ENCODE assay signal across 9 mouse cellular contexts in the genomic region with DNA sequence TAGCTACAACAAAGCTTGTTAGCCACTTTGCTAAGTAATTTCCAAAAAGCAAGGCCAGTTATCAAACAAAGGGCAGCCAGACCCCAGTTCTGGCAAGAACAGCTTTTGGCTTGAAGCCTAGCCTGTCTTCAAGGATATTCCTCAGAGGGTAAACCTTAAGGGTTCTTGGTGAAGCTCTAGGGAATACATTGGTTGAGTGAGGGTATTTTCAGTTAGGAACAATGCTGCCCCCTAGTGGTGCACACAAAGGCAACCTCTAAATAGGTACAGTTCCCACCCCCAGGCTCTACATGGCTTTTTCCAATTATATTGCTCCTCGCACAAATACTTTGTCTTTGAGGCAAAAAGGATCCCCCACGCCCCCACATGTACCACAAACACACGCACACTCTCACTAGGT. TPM values are rescaled to one million over a fixed set of nuclear protein-coding genes. Genes with fewer than 3 reads are reported as not detected.
A peak's percentile ranks its signal among the peaks of the same experiment; 100 is the strongest.
DNase-seq lines count a peak whose midpoint lies in the region; ATAC-seq lines count a peak whose summit lies in the region.
"Had no signal": no experiment of that assay in that cellular context is flagged by ENCODE, and none has a peak within 500 bp of the region (broad histone marks: within the 10 kb centered on the region; RNA-seq: fewer than 3 reads in every experiment).

No protein-coding gene starts in this region.

- no peak overlapping the region for H3K4me3 ChIP-seq in embryonic facial prominence, embryonic 14.5 days (ENCODE audit: low read depth, low read length)
- H3K4me3 ChIP-seq in liver, embryonic 12.5 days, result no peak overlapping the region
- H3K4me3 ChIP-seq: limb, embryonic 15.5 days had no signal

- no peaks in the 10 kb centered on the region for H3K27me3 ChIP-seq in embryonic facial prominence, embryonic 14.5 days (replicated peaks; ENCODE audit: control insufficient read depth, insufficient read depth, low read length)
- H3K27me3 ChIP-seq in liver, embryonic 12.5 days (replicated peaks), result no peaks in the 10 kb centered on the region
- H3K27me3 ChIP-seq: limb, embryonic 15.5 days had no signal

- no peak for ATAC-seq in cerebellum, adult (ENCODE audit: insufficient number of reproducible peaks, low FRiP score, low TSS enrichment)
- ATAC-seq in embryonic facial prominence, embryonic 14.5 days (ENCODE audit: low read depth), result no peak
- 0 out of 2 replicates have a peak, but pooled peaks have one; percentile 33 for ATAC-seq in liver, embryonic 12.5 days

- H3K9me3 ChIP-seq in embryonic facial prominence, embryonic 14.5 days (ENCODE audit: control insufficient read depth, low read length), result no peaks in the 10 kb centered on the region
- no peaks in the 10 kb centered on the region for H3K9me3 ChIP-seq in liver, embryonic 12.5 days (replicated peaks)
- H3K9me3 ChIP-seq: limb, embryonic 15.5 days had no signal

- H3K36me3 ChIP-seq in embryonic facial prominence, embryonic 14.5 days (ENCODE audit: control insufficient read depth, insufficient read depth, low read length), result peaks cover 44% of the 10 kb centered on the region
- peaks cover 49% of the 10 kb centered on the region for H3K36me3 ChIP-seq in liver, embryonic 12.5 days

- H3K4me1 ChIP-seq in embryonic facial prominence, embryonic 14.5 days (ENCODE audit: control insufficient read depth, insufficient read depth, low read length), result no peaks in the 10 kb centered on the region
- no peaks in the 10 kb centered on the region for H3K4me1 ChIP-seq in liver, embryonic 12.5 days
- H3K4me1 ChIP-seq: limb, embryonic 15.5 days had no signal

- no peak overlapping the region for H3K9ac ChIP-seq in embryonic facial prominence, embryonic 14.5 days (ENCODE audit: low read depth, low read length)
- no peak overlapping the region for H3K9ac ChIP-seq in liver, embryonic 12.5 days
- H3K9ac ChIP-seq: limb, embryonic 15.5 days had no signal

- H3K4me2 ChIP-seq in embryonic facial prominence, embryonic 14.5 days (ENCODE audit: low read depth, low read length), result no peak overlapping the region
- H3K4me2 ChIP-seq in liver, embryonic 12.5 days, result no peak overlapping the region
- H3K4me2 ChIP-seq: limb, embryonic 15.5 days had no signal

- DNase-seq in cerebellum, adult 11 months, result peak; percentile 47
- DNase-seq in B cell, adult 2 months, result peak; percentile 72 to 76
- peak; percentile 82 for DNase-seq in adrenal gland, postnatal 14 days
- peak; percentile 77 for DNase-seq in embryonic facial prominence, embryonic 14.5 days (ENCODE audit: low spot score)
- DNase-seq in kidney, adult 9 months, result peak; percentile 62
- DNase-seq in right cerebral cortex, adult 18-20 months, result peak; percentile 71

- H3K27ac ChIP-seq in embryonic facial prominence, embryonic 14.5 days (replicated peaks; ENCODE audit: low read depth, low read length), result no peak overlapping the region
- H3K27ac ChIP-seq in liver, embryonic 12.5 days, result no peak overlapping the region
- H3K27ac ChIP-seq: limb, embryonic 15.5 days had no signal

- 33% methylated on average over 3 of the region's 3 CpGs for WGBS in embryonic facial prominence, embryonic 14.5 days
- WGBS in liver, embryonic 12.5 days (ENCODE audit: insufficient replicate concordance), result 29% methylated on average over 3 of the region's 3 CpGs

RNA-seq across cellular contexts. Expression of a gene that starts 2.3 kb away (rescaled TPM):
- 1.5 and 3.0 TPM in 2 replicates for total RNA-seq in adrenal gland, postnatal 14 days (2021)
- polyA plus RNA-seq in embryonic facial prominence, embryonic 14.5 days (2014; fragmentation: Nextera tagmentation; extraction: Ambion mirVana), result 1.5 and 2.4 TPM in 2 replicates
- polyA plus RNA-seq in liver, embryonic 12.5 days (2016; fragmentation: Nextera tagmentation; extraction: Ambion mirVana), result 0.61 and 0.83 TPM in 2 replicates

RNA-seq across cellular contexts. Expression of a gene that starts 16.1 kb away (rescaled TPM):
- total RNA-seq in adrenal gland, postnatal 14 days (2021), result not detected in 2 replicates
- 0.48 and 2.4 TPM in 2 replicates for polyA plus RNA-seq in embryonic facial prominence, embryonic 14.5 days (2014; fragmentation: Nextera tagmentation; extraction: Ambion mirVana)
- not detected in 2 replicates for polyA plus RNA-seq in liver, embryonic 12.5 days (2016; fragmentation: Nextera tagmentation; extraction: Ambion mirVana)

RNA-seq across cellular contexts. Expression of a gene that starts 41.5 kb away (rescaled TPM):
- 16.3 and 18.2 TPM in 2 replicates for total RNA-seq in adrenal gland, postnatal 14 days (2021)
- polyA plus RNA-seq in embryonic facial prominence, embryonic 14.5 days (2014; fragmentation: Nextera tagmentation; extraction: Ambion mirVana), result 31.1 and 31.4 TPM in 2 replicates
- 28.7 and 29.6 TPM in 2 replicates for polyA plus RNA-seq in liver, embryonic 12.5 days (2016; fragmentation: Nextera tagmentation; extraction: Ambion mirVana)

RNA-seq across cellular contexts. Expression of a gene that starts 41.8 kb away (rescaled TPM):
- 27.2 and 28.0 TPM in 2 replicates for total RNA-seq in adrenal gland, postnatal 14 days (2021)
- 46.2 and 58.5 TPM in 2 replicates for polyA plus RNA-seq in embryonic facial prominence, embryonic 14.5 days (2014; fragmentation: Nextera tagmentation; extraction: Ambion mirVana)
- 36.6 and 38.3 TPM in 2 replicates for polyA plus RNA-seq in liver, embryonic 12.5 days (2016; fragmentation: Nextera tagmentation; extraction: Ambion mirVana)

RNA-seq across cellular contexts. Expression of a gene that starts 51.1 kb away (rescaled TPM):
- total RNA-seq in adrenal gland, postnatal 14 days (2021), result not detected in 2 replicates
- polyA plus RNA-seq in embryonic facial prominence, embryonic 14.5 days (2014; fragmentation: Nextera tagmentation; extraction: Ambion mirVana), result 0.22 TPM in 1 of 2 replicates, not detected in the other
- not detected in 2 replicates for polyA plus RNA-seq in liver, embryonic 12.5 days (2016; fragmentation: Nextera tagmentation; extraction: Ambion mirVana)
